Mouse (Mus musculus) midbrain, embryonic 16.5 days (tissue): ENCODE measurements around the gene Kcnk3. TPM values are rescaled to one million over a fixed set of nuclear protein-coding genes. Genes with fewer than 3 reads are reported as not detected.

ENCODE experiments used
- ATAC-seq: fragments of 200-750 bp; cut with Nextera tagmentation; 2 replicates; pipeline ENCODE4 v1.8.0; 2017; ENCODE audit warnings: moderate TSS enrichment
- H3K27ac ChIP-seq: fragments of 300-500 bp; sonication (generic); 2 replicates; pipeline ENCODE4 v1.5.1; 2014; ENCODE audit warnings: mild to moderate bottlenecking, low read length, mixed read lengths
- H3K27me3 ChIP-seq: fragments of 300-500 bp; sonication (generic); 2 replicates; pipeline ENCODE4 v1.6.1; 2014; ENCODE audit warnings: low read depth, low read length, mixed read lengths; ENCODE audit not compliant: control insufficient read depth, insufficient read depth
- H3K36me3 ChIP-seq: fragments of 300-500 bp; sonication (generic); 2 replicates; pipeline ENCODE4 v1.6.1; 2014; ENCODE audit warnings: mild to moderate bottlenecking, low read length, moderate library complexity, mixed read lengths; ENCODE audit not compliant: control insufficient read depth, insufficient read depth
- H3K4me1 ChIP-seq: fragments of 300-500 bp; sonication (generic); 2 replicates; pipeline ENCODE4 v1.6.1; 2014; ENCODE audit warnings: mild to moderate bottlenecking, low read length, mixed read lengths; ENCODE audit not compliant: control insufficient read depth, insufficient read depth
- H3K4me2 ChIP-seq: fragments of 300-500 bp; sonication (generic); 2 replicates; pipeline ENCODE4 v1.6.1; 2014; ENCODE audit warnings: mild to moderate bottlenecking, low read length, mixed read lengths
- H3K4me3 ChIP-seq: fragments of 300-500 bp; sonication (generic); 2 replicates; pipeline ENCODE4 v1.5.1; 2014; ENCODE audit warnings: low read depth, mild to moderate bottlenecking, low read length, moderate library complexity, mixed read lengths
- H3K9ac ChIP-seq: fragments of 300-500 bp; sonication (generic); 2 replicates; pipeline ENCODE4 v1.6.1; 2014; ENCODE audit warnings: low read depth, low read length, mixed read lengths
- H3K9me3 ChIP-seq: fragments of 300-500 bp; sonication (generic); replicated peaks from 2 replicates; pipeline ENCODE4 v1.6.1; 2014; ENCODE audit warnings: mild to moderate bottlenecking, low read length, mixed read lengths; ENCODE audit not compliant: control insufficient read depth, poor library complexity, severe bottlenecking
- WGBS: fragments of 180-500 bp; shearing (Covaris S2); extraction: QIAGEN DNeasy Blood & Tissue Kit; methylation state at CpG from one replicate; pipeline ENCODE4 v1.1.7; 2014; 5-methylcytosine and 5-hydroxymethylcytosine counted together
- polyA plus RNA-seq: library from polyadenylated mRNA; unstranded; fragments of >200 nt; fragmentation: Nextera tagmentation; extraction: Ambion mirVana; gene quantifications from 2 replicates; pipeline ENCODE4 v1.2.1, GENCODE M21; 2015

The Kcnk3 gene
- polyA plus RNA-seq, 1 experiment from 2014 or later, result 6.6 TPM

- Histone ChIP-seq H3K9ac (no peak overlapping the region), H3K9me3 (no peaks in the 10 kb centered on the region), H3K36me3 (no peaks in the 10 kb centered on the region), H3K4me3 (no peak overlapping the region), H3K27me3 (no peaks in the 10 kb centered on the region), H3K27ac (no peak overlapping the region), H3K4me2 (no peak overlapping the region), H3K4me1 (peaks cover 2% of the 10 kb centered on the region)
- no peak for ATAC-seq
- WGBS, result 91% methylated on average over 9 of the region's 9 CpGs
Observed at GRCm38 (mm10) chr5:30665360-30665759, 77.4 kb downstream of the Kcnk3 start.

GRCm38 (mm10) chr5:30665968-30666367 lies 78.0 kb downstream of the Kcnk3 start:
- H3K27ac ChIP-seq, result peak overlapping the region; percentile 67
- ATAC-seq, result no peak
- H3K4me3 ChIP-seq, result peak overlapping the region; percentile 72
- no peaks in the 10 kb centered on the region for H3K9me3 ChIP-seq
- H3K4me2 ChIP-seq, result peak overlapping the region; percentile 71
- no peak overlapping the region for H3K9ac ChIP-seq
- 65% methylated on average over 6 of the region's 6 CpGs for WGBS
- no peaks in the 10 kb centered on the region for H3K36me3 ChIP-seq
- no peaks in the 10 kb centered on the region for H3K27me3 ChIP-seq
- peaks cover 2% of the 10 kb centered on the region for H3K4me1 ChIP-seq

DNA sequence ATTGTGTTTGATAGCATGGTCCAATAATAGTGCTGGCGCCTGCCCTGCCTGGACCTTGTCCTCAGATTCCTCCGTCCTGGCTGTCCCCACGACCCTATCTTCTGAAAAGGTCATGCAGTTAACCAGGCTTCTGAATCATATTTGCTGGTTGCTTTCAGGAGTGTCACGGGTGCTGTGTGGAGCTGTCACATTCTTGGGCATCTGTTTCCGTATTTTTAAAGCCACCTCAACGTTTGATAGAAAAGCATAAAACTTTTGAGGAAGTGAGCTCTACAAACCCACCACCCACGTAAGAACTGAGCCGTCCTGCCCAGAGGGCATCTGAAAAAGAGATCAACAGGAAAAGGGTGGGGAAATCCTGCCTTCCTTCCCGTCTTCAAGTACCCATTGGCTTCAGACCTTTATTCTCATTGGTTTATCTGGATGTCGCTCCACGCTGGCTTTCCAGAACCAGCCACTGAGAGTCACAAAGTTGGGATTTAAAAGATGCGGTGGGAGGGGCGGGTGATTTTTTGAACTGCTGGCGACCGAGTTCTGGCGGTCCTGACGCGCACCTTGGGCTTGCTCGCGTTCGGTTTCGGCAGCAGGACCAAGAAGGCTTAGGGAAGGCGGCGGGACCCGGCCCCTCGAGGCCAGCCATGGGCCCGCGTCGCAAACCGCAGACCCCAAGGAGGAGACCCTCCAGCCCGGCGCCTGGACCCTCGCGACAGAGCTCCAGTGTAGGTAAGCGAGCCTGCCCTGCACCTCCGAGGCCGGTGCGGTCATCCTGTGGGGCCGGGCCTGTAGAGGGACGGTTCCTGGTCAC lies 78.6 kb downstream of the Kcnk3 start, which contains the start of gene Cenpa:
Cenpa (plus strand) TSS at position 387 of the 805 bp plus-strand sequence.
- H3K27ac ChIP-seq, result peak within 1 kb of the TSS; percentile 67
- no peaks in the 10 kb centered on the region for H3K9me3 ChIP-seq
- peak within 1 kb of the TSS; percentile 65 for H3K9ac ChIP-seq
- H3K4me1 ChIP-seq, result peaks cover 2% of the 10 kb centered on the region
- WGBS, result under 1% methylated on average over 40 of the region's 40 CpGs
- H3K36me3 ChIP-seq, result no peaks in the 10 kb centered on the region
- peak within 1 kb of the TSS; percentile 72 for H3K4me3 ChIP-seq
- no peaks in the 10 kb centered on the region for H3K27me3 ChIP-seq
- H3K4me2 ChIP-seq, result peak within 1 kb of the TSS; percentile 71
- peak; percentile 96 for ATAC-seq

- no peak for ATAC-seq
- peaks cover 2% of the 10 kb centered on the region for H3K4me1 ChIP-seq
- H3K27me3 ChIP-seq, result no peaks in the 10 kb centered on the region
- no peaks in the 10 kb centered on the region for H3K36me3 ChIP-seq
- WGBS, result 0% methylated on average over 13 of the region's 13 CpGs
- peak overlapping the region; percentile 65 for H3K9ac ChIP-seq
- no peaks in the 10 kb centered on the region for H3K9me3 ChIP-seq
- H3K4me3 ChIP-seq, result peak overlapping the region; percentile 72
- no peak overlapping the region for H3K27ac ChIP-seq
- H3K4me2 ChIP-seq, result peak overlapping the region; percentile 71
Observed at GRCm38 (mm10) chr5:30667215-30667614, 79.2 kb downstream of the Kcnk3 start.

- H3K9ac ChIP-seq, result 0 out of 2 replicates have a peak overlapping the region, but pooled peaks have one; percentile 18
- no peaks in the 10 kb centered on the region for H3K36me3 ChIP-seq
- H3K27me3 ChIP-seq, result no peaks in the 10 kb centered on the region
- no peak overlapping the region for H3K27ac ChIP-seq
- no peak for ATAC-seq
- H3K4me3 ChIP-seq, result peak overlapping the region; percentile 72
- H3K9me3 ChIP-seq, result no peaks in the 10 kb centered on the region
- H3K4me1 ChIP-seq, result peaks cover 2% of the 10 kb centered on the region
- H3K4me2 ChIP-seq, result peak overlapping the region; percentile 71
- WGBS, result 3% methylated on average over 3 of the region's 3 CpGs
Observed at GRCm38 (mm10) chr5:30667686-30668085, 79.7 kb downstream of the Kcnk3 start.

- WGBS, result 94% methylated on average over 9 of the region's 9 CpGs
- Histone ChIP-seq H3K4me3 (no peak overlapping the region), H3K9ac (no peak overlapping the region)
Observed at GRCm38 (mm10) chr5:30668637-30669495, 80.9 kb downstream of the Kcnk3 start.

DNA sequence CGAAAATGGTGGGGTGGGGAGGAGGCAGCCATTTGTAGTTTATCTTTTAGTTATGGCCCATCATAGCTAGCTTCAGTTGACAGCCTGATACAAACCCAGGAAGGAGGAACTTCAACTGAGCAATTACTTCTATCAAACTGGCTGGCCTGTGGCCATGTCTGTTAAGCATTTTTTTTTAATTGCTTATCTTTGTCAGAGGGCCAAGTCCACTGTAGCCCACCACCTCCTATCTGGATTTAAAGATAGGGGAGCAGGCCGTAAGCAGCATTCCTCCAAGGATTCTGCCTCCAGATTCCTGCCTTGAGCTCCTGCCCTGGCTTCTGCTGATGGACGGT lies 81.5 kb downstream of the Kcnk3 start:
- H3K36me3 ChIP-seq, result no peaks in the 10 kb centered on the region
- peaks cover 2% of the 10 kb centered on the region for H3K4me1 ChIP-seq
- H3K27ac ChIP-seq, result no peak overlapping the region
- no peaks in the 10 kb centered on the region for H3K27me3 ChIP-seq
- H3K9ac ChIP-seq, result no peak overlapping the region
- no peak for ATAC-seq
- no peaks in the 10 kb centered on the region for H3K9me3 ChIP-seq
- no peak overlapping the region for H3K4me3 ChIP-seq
- no peak overlapping the region for H3K4me2 ChIP-seq
- WGBS, result 91% methylated on average over 3 of the region's 3 CpGs

More at GRCm38 (mm10) chr5:30668637-30669495, 80.9 kb downstream of the Kcnk3 start:
- Histone ChIP-seq H3K4me1 (peaks cover 2% of the 10 kb centered on the region), H3K36me3 (no peaks in the 10 kb centered on the region), H3K27me3 (no peaks in the 10 kb centered on the region), H3K27ac (no peak overlapping the region), H3K4me2 (no peak overlapping the region), H3K9me3 (no peaks in the 10 kb centered on the region)
- no peak for ATAC-seq

- Histone ChIP-seq H3K9ac (no peak overlapping the region), H3K9me3 (no peaks in the 10 kb centered on the region), H3K4me1 (peaks cover 2% of the 10 kb centered on the region), H3K27ac (no peak overlapping the region), H3K36me3 (no peaks in the 10 kb centered on the region), H3K4me2 (no peak overlapping the region), H3K27me3 (no peaks in the 10 kb centered on the region), H3K4me3 (no peak overlapping the region)
- ATAC-seq, result no peak
- 92% methylated on average over 7 of the region's 7 CpGs for WGBS
Observed at GRCm38 (mm10) chr5:30670091-30670490, 82.1 kb downstream of the Kcnk3 start.

DNA sequence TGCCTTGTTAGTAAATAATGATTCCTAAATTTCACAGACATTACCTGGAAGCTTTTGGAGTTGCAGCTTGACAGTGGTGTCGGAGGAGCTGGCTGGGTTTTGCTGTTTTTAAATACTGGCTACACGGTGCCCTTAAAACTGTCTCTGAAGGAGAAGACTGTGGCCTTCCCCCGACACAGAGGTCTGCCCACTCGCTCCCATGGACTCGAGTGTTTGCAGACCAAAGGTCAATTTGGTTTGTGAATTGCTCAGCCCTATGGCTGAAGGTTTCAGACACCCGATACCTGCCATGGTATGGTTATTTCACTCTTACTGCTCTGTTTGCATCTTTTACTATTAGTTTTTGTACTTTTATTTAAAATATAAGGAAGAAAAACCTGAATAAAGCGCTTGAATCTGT lies 86.0 kb downstream of the Kcnk3 start:
- 91% methylated on average over 7 of the region's 7 CpGs for WGBS
- Histone ChIP-seq H3K9me3 (no peaks in the 10 kb centered on the region), H3K4me2 (no peak overlapping the region), H3K36me3 (no peaks in the 10 kb centered on the region), H3K9ac (no peak overlapping the region), H3K4me3 (no peak overlapping the region), H3K27me3 (no peaks in the 10 kb centered on the region), H3K27ac (no peak overlapping the region), H3K4me1 (no peaks in the 10 kb centered on the region)
- no peak for ATAC-seq
